Mouse (Mus musculus) G1E (cell line): ENCODE measurements around the gene Cep162.

Experiments
- CTCF ChIP-seq: IDR thresholded peaks from 2 replicates; pipeline ENCODE4 v1.5.1; 2012; ENCODE audit warnings: low read depth, low read length, inconsistent platforms, mixed read lengths
- GATA1 ChIP-seq: IDR thresholded peaks from 2 replicates; pipeline ENCODE4 v1.6.1; 2012; ENCODE audit warnings: borderline replicate concordance, low read length, inconsistent platforms, mixed read lengths
- GATA2 ChIP-seq: IDR thresholded peaks from 2 replicates; pipeline ENCODE4 v1.6.1; 2012; ENCODE audit warnings: low read depth, low read length, inconsistent platforms, borderline replicate concordance
- TAL1 ChIP-seq: conservative IDR thresholded peaks from 2 replicates; pipeline ENCODE4 v1.6.1; 2012; ENCODE audit warnings: low read depth, low read length, inconsistent platforms, mixed read lengths

DNA sequence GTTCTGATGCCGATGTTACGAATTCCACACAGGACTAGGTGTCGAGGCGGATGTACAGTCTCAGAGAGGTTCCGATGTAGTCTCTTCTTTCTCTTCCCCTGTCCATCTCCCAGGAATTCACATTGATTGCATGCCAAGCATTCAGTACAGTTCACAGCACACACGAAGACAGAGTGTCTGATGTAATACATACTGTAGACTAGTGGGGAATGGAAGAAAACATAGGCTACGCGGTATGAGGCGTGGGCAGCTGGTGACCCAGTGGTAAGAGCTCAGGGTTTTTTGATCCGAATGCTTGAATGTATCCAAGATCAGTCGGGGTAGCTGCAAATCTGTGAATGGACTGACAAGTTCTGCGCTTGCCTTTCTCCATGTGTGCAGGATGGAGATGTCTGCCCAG, 86.2 kb downstream of the Cep162 start:
- no peak for TF ChIP-seq CTCF
- no peak for TF ChIP-seq TAL1
- TF ChIP-seq GATA1, result no peak
- TF ChIP-seq GATA2, result no peak
